Mouse (Mus musculus): ENCODE measurements around the gene Slc9b2. TPM values are rescaled to one million over a fixed set of nuclear protein-coding genes. Genes with fewer than 3 reads are reported as not detected.

Slc9b2 gene
- total RNA-seq, 2 experiments from 2014 or later: 3.0 to 3.9 TPM

DNA sequence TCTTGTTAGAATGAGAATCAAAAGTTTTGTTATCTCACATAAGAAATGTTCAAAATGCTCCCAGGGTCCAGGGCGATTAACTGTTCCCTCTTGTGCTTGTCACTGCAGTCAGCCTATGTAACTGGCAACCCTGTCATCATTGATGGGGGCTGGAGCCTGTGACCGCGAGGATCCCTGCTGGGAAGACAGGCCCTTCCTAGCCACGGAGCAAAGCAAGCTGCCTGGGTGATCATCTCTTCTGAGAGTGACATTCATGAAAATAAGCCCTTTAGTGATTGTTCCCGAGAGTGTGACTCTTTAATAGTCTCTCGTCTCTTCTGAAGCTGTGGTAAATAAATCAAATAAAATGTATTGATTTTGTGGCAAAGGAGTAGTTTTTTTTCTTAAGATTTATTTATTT is 3.4 kb upstream of the Slc9b2 start:
- intact Hi-C loops (cut with DNase I): no loop called here
- DNase-seq (ENCODE audit: low spot score in 2 of 2): no peak

DNA sequence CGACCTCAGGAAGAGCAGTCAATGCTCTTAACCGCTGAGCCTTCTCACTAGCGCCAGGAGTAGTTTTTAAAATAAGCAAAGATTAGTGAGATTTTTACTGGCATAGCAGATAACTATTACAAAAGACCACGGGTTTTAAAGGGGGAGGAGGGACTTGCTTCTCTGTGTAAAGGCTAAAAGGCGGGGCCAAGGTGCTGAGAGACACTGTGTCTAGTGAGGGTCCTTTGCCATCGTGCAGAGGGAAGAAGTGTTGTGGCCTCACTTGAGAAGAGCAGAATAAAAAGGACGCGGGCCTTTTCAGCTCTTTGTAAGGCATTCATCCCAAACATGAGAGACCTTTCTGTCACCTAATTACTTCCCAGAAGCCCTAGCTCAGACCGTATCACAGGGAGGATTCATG is 2.9 kb upstream of the Slc9b2 start:
- DNase-seq (ENCODE audit: low spot score in 2 of 2): no peak

DNA sequence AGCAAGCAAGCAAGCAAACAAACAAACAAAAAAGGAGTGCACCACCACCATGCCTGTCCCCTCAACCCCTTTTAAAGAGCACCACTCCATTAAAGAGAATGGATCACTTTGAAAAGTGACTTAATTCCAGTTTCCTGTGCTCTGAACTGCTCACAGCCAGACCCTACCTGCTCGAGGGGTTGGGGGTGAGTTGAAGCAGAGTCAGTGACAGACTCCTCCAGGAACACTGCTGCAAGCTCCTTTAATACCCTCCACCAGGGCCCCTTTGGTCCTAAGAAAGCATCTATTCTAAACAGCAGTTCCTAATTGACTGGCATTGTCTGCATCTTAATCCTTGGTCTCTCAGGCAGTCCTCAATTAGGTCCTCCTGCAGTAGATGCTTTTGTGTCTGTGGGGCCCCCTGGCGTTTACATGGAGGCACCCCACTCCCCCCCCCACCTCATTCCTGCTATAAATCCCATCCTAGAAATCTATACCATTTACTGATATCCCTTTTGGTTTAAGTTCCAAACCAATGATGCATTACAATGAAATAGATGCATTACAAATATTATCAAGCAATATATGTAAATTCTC is 5.5 kb downstream of the Slc9b2 start:
- DNase-seq (ENCODE audit: low spot score in 2 of 2): no peak
- intact Hi-C loops (cut with DNase I): no loop called here

More for the DNA sequence above, 2.9 kb upstream of the Slc9b2 start:
- intact Hi-C loops (cut with DNase I): no loop called here

DNA sequence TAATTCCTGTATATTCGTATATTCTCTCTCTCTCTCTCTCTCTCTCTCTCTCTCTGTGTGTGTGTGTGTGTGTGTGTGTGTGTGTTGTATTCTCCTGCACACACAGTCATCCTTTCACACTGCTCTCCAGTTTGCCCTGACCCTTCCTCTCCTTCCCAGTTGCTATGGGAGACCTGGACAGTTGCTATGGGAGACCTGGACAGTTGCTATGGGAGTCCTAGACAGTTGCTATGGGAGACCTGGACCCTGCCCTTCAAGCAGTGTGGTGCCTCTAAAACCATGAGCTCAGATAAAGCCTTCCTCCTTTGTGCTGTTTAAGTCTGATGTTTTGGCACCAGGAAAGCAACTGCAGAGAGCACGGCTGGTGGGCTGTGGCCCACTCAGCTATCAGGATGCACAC is 6.2 kb downstream of the Slc9b2 start:
- DNase-seq (ENCODE audit: low spot score in 2 of 2): no peak
- intact Hi-C loops (cut with DNase I): no loop called here

DNA sequence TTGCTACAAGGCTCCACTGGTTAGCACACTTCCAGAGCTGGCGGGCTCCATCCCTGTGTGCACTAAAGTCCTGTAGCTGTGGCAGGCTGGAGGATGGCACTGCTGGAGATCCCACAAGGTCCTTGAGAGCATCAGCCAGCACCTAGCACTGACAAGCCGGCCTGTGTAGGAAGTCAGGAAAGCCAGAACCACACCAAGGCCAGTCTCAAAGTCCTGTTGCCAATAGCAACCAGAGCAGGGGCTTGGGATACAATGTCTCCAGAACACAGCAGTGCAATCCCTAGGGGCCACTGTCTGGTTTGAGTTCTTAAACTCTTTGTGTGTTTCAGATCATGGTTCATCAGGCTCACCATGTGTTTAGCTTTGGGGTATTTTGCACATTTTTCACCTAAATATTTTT is 7.3 kb downstream of the Slc9b2 start:
- DNase-seq (ENCODE audit: low spot score in 2 of 2): no peak
- intact Hi-C loops (cut with DNase I): no loop called here

DNA sequence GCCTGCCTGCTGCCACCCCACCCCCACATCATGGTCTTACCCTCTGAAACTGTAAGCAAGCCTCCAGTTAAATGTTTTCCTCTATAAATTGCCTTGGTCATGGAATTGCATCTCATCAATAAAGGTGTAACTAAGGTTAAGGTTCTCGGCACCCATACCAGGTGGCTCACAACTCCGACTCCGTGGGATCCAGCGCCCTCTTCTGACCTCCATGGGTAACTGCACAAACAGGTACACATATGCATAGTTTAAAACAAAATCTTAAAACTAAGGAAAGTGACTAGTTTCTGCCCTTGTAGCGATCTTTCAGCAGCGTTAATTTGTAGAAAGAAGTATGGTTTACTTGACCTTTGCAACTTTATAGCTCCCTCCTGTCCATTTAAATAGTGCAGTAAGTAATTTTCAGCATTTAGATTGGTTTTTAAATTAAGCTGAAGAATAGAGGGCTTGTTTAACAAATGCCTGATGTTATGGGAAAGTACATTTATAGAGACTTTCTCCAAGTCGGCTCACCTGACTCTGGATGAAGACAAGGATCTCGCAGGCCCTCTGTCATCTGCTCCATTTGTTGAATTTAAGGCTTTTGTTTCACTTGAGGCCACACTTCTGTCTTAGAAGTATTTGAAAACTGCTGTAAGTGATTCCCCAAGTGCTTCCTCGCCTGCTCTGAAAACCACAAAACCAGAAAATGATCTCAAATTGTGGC is 8.4 kb downstream of the Slc9b2 start:
- intact Hi-C loops (cut with DNase I): no loop called here
- no peak for DNase-seq (ENCODE audit: low spot score in 2 of 2)

DNA sequence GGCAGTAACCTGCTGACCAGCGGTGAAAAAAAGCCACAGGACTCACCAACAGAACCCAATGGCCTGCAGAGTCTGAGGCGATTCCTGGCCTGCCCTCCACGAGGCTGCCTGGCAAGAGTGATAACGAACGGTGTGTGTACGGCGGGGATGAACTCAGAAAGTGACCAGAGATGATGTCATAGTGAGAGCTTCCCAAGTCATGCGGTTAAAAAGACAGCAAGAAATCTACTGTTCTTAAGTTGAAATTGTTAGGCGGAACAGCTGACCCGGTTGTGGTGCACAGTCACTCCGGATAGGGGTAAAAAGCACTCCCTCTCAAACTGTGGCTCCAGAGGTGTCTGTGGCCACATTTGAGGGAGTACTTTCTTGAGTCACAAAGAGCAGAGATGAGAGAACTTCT is 10.8 kb downstream of the Slc9b2 start:
- intact Hi-C loops (cut with DNase I): no loop called here
- no peak for DNase-seq (ENCODE audit: low spot score in 2 of 2)

DNA sequence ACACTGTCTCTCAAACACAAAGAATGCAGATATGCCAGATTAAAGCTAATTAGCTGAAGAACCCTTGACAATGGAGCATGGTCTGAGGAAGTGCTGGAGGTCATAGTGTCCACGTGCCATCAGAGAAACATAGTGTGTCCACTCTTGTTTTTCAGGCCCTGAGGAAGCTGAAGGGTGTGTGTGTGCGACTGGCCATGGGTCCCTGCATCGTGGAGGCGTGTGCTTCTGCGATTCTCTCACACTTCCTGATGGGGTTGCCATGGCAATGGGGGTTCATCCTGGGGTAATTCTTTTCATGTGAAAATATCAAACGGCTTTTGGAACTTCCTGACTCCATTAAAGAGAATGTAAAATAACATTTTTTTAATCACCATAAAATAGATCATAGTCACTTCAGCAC is 16.9 kb downstream of the Slc9b2 start:
- DNase-seq (ENCODE audit: low spot score in 2 of 2): no peak
- intact Hi-C loops (cut with DNase I): no loop called here

DNA sequence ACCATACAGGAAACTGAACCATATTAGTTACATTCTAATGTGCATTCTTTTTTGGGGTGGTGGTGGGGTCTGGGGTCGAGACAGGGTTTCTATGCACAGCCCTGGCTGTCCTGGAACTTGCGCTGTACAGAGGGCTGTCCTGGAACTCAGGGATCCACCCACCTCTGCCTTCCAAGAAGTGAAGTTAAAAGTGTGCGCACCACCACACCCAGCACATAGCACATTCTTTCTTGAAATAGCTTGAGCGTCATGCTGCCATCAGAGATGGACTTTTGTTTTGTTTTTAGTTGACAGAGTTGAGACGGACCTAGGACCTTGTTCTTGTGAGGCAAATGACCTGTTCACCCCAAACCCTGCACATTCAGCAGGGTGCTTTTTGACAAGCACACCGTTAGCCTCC is 19.7 kb downstream of the Slc9b2 start:
- DNase-seq (ENCODE audit: low spot score in 2 of 2): no peak
- intact Hi-C loops (cut with DNase I): no loop called here

DNA sequence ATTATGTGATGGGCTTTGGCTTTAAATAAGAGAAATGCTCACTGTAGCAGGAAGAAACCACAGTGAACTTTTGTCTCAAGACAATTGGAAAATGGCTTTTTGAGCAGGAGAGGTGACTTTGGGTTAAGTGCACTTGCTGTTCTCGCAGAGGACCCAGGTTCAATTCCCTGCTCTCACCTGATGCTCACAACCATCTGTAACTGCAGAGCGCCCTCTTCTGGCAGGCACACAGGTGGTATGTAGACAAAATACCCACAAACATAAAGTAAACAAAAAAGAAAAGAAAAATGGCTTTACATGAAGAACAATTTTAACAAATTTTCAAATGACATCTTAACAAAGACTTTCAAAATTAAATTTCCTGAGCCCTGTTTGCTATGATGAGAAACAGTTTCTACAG is 20.1 kb downstream of the Slc9b2 start:
- no peak for DNase-seq (ENCODE audit: low spot score in 2 of 2)
- intact Hi-C loops (cut with DNase I): no loop called here

DNA sequence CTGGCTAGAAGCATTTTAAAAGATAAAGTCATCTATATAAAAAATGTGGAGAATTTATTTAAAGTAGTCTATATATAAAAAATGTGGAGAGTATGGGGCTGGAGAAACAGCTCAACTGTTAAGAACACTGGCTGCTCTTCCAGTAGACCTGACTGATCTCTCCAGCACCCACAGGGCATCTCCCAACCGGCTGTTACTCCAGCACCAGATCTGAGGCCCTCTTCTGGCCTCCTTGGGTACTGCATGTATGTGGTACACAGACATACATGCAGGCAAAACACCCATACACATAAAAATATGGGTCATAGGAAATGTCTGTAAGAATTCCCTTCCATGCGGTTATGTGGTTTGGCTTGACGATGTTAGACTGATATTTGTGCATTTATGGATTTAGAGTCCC is 21.1 kb downstream of the Slc9b2 start:
- intact Hi-C loops (cut with DNase I): no loop called here
- DNase-seq (ENCODE audit: low spot score in 2 of 2): no peak

DNA sequence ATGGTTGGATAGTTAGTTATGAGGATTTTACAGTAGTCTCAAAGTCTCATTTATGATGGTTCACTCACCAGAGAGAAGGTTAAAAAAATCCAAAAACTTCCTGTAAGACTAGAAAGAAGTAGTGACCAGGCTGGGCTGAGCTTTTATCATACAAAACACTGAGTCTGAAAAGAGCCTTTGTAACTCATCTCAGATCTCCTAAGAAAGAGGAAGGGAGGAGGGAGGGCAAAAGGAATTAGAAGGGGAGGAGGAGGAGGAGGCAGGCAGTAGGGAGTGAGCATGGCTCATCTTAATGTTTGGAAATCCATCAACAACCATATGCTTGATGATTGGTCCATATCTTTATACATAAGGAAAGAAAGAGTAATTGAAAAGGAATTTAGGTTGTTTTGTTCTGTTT is 25.2 kb downstream of the Slc9b2 start:
- no peak for DNase-seq (ENCODE audit: low spot score in 2 of 2)
- intact Hi-C loops (cut with DNase I): no loop called here

DNA sequence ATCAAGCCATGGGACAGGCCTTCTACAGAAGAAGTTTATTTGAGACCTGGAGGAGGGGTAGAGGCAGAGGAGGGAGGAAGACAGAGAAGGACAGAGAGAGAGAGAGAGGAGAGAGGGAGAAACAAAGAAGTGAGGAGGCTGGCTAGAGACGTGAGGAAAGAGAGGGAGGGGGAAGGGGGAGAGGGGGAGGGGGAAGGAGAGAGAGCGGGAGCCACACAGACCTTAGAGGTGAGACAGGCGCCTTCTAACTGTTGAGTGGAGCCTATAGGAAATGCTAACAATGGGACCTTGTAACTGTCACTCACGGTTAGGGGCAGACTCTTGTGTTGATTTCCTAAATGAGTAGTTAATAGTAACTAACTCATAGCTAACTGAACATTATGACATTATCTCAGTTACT is 26.3 kb downstream of the Slc9b2 start:
- intact Hi-C loops (cut with DNase I): no loop called here
- DNase-seq (ENCODE audit: low spot score in 2 of 2): no peak

DNA sequence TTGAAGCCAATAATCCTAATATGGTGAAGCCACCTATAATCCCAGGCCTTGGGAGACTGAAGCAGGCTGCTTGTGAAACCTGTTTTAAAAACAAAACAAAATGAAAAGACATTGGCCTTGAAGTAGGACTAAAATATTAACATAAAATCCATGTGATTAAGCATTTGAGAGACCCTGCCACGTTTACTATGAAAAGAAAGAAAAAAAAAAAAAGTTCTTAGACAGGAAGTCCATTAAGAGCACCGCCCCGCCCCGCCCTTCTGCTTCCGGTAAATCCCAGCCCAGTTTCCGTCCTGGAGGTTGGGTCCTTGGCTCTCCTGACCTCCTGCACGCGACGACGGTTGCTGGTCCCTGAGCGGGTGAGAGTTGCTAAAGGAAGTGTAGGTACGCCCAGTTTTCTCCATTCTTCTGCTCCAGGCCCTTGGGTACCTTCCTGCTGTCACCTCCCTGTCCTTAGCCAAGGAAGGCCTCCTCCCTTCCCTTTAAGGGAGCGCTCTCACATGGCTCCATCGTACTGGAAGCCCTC is 40.3 kb downstream of the Slc9b2 start, which contains the start of gene Slc9b1:
TSS of gene Slc9b1 (plus strand) at position 291 of the 526 bp plus-strand sequence.
- intact Hi-C loops (cut with DNase I): no loop called here
- DNase-seq (ENCODE audit: low spot score in 2 of 2): no peak

DNA sequence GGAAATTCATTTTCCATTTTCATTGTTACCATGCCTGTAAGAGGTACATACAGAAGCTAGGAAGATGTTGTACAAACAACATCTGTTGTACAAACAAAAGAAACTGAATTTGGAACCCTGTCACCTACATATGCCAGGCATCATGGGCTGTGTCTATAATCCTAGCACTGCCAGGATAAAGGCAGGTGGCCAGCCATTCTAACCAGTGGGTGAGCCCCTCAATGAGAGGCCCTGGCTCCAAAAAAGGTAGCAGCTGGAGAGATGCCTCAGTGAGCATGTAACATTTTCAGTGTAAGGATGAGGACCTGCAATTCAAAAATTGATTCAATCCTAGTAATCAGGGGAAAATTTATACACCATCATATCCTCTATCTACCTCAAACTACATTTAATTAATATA is 41.5 kb downstream of the Slc9b2 start:
- intact Hi-C loops (cut with DNase I): no loop called here
- no peak for DNase-seq (ENCODE audit: low spot score in 2 of 2)

DNA sequence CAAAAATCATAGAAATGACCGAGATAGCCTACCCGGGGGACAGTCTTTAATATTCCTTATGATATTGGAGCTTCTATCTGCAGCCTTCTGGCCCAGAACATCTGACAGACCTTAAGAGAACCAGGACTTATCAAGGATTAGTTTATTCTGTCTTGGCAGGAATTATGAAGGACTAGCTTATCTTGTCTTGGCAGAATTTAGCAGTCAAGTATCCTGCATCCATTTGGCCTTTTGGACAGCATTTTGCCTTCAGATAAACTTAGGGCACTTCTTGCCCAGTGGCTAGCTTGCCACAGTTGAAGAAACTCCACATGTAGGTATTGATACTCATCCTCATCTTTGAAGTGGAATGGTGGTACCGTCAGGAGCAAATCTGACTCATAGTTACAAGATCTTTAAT is 44.4 kb downstream of the Slc9b2 start:
- intact Hi-C loops (cut with DNase I): no loop called here
- no peak for DNase-seq (ENCODE audit: low spot score in 2 of 2)

DNA sequence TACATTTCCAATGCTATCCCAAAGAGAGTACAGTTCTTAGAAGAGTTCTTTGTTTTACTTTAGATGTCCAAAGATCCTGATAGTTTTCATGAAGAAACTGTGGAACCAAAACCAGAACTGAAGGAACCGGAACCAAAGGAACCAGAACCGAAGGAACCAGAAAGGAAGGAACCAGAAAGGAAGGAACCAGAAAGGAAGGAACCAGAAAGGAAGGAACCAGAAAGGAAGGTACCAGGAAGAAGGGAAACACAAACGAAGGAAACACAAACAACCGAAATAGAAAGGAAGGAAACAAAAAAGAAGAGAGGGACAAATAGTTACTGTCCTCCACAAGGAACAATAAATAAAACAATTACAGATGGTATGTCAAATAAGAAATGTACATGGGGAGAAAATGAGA is 49.9 kb downstream of the Slc9b2 start:
- no peak for DNase-seq (ENCODE audit: low spot score in 2 of 2)
- intact Hi-C loops (cut with DNase I): no loop called here

DNA sequence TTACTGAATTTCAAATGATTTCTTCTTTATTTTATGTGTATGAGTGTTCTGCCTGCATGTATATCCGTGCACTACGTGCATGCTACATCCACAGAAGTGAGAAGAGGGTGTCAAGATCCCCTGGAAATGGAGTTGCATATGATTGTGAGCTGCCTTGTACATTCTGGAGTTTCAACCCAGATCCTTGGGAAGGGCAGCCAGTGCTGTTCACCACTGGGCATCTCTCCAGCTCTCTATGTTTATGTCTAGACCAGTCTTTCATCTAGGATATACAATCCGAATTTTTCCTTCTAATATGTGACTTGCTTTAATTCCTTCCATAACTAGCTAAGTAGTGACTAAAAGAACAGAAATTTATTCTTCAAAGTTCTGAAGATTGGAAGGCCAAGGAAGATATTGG is 68.3 kb downstream of the Slc9b2 start:
- DNase-seq (ENCODE audit: low spot score in 2 of 2): no peak
- intact Hi-C loops (cut with DNase I): no loop called here

DNA sequence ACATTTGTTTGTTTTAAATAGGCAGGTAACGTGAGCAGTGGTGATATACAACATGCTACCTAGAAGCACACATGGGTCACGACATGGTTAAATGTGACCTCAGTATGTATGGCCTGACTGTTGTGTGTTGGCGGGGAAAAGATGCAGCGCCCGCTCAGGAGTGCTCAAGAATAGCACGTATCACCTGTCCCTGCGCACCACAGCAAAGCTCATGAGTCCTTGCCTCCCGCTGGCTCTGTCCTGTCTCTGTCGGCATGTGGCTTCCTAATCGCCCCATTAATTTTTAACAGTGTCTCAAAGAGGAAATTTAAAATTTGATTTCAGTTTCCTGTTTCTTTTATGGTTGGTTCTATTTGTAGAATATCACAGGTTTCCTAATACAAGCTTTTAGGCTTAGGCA is 69.9 kb downstream of the Slc9b2 start:
- intact Hi-C loops (cut with DNase I): no loop called here
- no peak for DNase-seq (ENCODE audit: low spot score in 2 of 2)

DNA sequence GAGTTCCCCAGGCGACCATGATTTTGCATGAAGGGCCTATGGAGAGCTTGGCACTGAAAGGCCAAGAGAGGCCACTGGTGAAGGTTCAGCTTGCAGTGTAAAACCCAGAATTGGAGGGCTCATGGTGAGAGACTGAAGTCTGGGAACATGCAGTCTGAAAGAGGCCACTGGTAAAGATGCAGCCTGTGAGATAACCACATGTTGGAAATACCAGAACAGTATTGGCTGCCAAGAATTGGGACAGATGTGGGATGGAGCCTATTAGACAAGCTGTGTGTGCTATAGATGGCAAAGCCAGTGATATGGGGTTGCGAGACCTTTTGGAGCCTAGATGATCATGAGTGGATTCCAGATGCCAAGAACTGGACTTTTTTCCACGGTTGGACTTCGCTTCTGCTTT is 72.4 kb downstream of the Slc9b2 start:
- intact Hi-C loops (cut with DNase I): no loop called here

DNA sequence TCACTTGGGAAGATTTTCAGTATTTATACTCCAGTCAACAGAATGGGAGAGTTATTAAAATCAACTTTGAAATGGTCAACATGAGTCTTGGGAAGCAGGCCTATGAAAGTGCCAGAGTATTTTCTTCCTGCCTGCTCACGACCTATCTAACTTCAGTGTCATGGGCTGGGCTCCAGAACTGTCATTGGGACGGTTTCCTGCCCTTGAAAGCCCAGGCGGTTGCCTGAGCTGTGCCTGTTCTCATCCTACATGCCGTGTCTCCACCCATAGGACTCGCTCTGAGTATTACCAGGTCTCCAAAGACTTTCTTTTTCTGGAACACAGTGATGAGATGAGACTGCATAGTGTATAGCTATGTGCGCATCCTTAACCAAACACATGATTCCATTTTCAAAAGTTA is 85.7 kb downstream of the Slc9b2 start:
- no peak for DNase-seq (ENCODE audit: low spot score in 2 of 2)
- intact Hi-C loops (cut with DNase I): no loop called here

More for the DNA sequence above, 72.4 kb downstream of the Slc9b2 start:
- DNase-seq (ENCODE audit: low spot score in 2 of 2): no peak

All from left cerebral cortex, postnatal 36 days (tissue).